Mouse (Mus musculus): ENCODE measurements around the gene Fzr1.

Fzr1 gene

DNA sequence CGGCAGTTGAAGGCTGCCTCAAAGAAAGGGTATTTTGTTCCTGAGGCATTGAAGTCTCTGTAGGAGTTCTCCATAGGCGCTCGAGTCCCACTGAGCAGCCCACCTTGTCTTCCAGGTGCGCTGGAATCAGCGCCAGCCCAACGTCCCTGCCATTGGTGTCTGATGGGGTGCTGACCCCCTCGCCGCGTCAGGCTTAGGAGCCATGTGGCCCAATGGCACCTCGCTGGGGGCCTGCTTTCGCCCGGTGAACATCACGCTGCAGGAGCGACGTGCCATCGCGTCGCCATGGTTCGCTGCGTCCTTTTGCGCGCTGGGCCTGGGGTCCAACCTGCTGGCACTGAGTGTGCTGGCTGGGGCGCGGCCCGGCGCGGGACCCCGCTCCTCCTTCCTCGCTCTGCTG lies 46.0 kb downstream of the Fzr1 start:
- no peaks in the 10 kb centered on the region for H3K9me3 ChIP-seq (ENCODE audit: low read length)
- peak overlapping the region; percentile 76 for H3K4me3 ChIP-seq (replicated peaks; ENCODE audit: low read length)
- H3K27me3 ChIP-seq (ENCODE audit: insufficient read depth, low read length): peaks cover 52% of the 10 kb centered on the region
- H3K36me3 ChIP-seq (ENCODE audit: insufficient read depth, low read length): peaks cover 8% of the 10 kb centered on the region
- peaks cover 73% of the 10 kb centered on the region for H3K4me1 ChIP-seq (replicated peaks; ENCODE audit: low read depth, low read length)
- TF ChIP-seq NANOG (IDR thresholded peaks at IDR 0.05; ENCODE audit: borderline replicate concordance, low read length) (no peak), POU5F1 (IDR thresholded peaks at IDR 0.05; ENCODE audit: borderline replicate concordance, low read length) (no peak), CTCF (conservative IDR thresholded peaks at IDR 0.05; ENCODE audit: low read length) (no peak)

DNA sequence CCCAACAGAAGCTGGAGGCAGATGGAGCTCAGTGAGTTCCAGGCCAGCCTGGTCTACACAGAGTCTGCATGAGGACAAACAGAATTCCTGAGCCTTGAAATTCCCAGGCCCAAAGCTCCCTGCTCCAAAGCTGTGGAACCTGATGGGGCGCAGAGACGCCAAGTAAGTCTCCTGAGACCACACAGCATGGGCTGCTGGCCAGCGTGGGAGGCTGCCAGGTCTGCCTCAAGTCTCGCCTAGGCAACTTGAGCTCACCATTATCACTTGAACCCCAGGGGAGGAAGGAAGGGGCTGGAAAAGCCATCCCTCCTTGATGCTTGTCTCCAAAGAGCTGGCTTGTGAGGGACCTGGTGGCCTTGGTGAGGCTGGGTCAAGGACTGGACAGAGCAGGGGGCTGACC lies 48.3 kb downstream of the Fzr1 start:
- TF ChIP-seq NANOG (IDR thresholded peaks at IDR 0.05; ENCODE audit: borderline replicate concordance, low read length) (no peak), POU5F1 (IDR thresholded peaks at IDR 0.05; ENCODE audit: borderline replicate concordance, low read length) (no peak), CTCF (conservative IDR thresholded peaks at IDR 0.05; ENCODE audit: low read length) (no peak)
- peaks cover 31% of the 10 kb centered on the region for H3K36me3 ChIP-seq (ENCODE audit: insufficient read depth, low read length)
- H3K9me3 ChIP-seq (ENCODE audit: low read length): no peaks in the 10 kb centered on the region
- peak overlapping the region; percentile 32 for H3K4me3 ChIP-seq (replicated peaks; ENCODE audit: low read length)
- H3K27me3 ChIP-seq (ENCODE audit: insufficient read depth, low read length): peaks cover 40% of the 10 kb centered on the region
- H3K4me1 ChIP-seq (replicated peaks; ENCODE audit: low read depth, low read length): peaks cover 79% of the 10 kb centered on the region

DNA sequence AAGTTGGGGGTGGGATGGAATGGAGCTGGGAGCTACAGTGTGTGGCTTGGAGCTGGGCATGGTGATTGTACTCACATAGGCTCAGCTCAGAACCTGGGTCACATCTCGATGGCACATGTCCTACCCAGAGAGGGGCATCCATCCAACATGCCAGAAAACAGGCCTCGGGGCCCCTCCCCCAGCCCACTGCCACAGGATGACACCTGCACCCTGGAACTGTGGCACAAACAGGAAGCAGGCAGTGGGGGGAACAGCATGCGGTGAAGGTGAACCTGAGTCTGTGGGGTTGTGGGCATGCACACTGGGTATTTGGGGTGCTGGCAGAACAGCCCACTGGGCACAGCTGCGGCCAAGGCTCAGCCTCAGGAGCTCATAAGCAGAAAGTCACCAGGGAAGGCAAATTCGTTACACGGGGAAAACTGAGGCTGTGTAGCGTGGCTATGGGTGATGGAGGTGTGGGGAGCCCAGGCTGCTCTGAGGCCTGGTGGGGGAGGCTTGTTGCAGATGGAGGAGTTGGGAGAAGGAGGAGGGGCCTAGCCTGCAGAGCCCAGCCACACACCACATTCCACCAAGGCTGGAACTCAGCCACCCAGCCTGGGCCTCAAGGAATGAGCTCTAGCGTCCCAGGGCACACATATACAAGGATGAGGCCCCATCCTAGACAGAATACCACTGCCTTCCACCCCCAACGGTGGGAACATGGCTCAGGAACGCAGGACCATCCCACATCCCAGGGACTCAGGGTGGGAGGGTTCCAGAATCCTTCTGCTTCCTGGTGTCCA lies 48.9 kb downstream of the Fzr1 start:
- TF ChIP-seq POU5F1 (IDR thresholded peaks at IDR 0.05; ENCODE audit: borderline replicate concordance, low read length) (no peak), CTCF (conservative IDR thresholded peaks at IDR 0.05; ENCODE audit: low read length) (no peak), NANOG (IDR thresholded peaks at IDR 0.05; ENCODE audit: borderline replicate concordance, low read length) (no peak)

DNA sequence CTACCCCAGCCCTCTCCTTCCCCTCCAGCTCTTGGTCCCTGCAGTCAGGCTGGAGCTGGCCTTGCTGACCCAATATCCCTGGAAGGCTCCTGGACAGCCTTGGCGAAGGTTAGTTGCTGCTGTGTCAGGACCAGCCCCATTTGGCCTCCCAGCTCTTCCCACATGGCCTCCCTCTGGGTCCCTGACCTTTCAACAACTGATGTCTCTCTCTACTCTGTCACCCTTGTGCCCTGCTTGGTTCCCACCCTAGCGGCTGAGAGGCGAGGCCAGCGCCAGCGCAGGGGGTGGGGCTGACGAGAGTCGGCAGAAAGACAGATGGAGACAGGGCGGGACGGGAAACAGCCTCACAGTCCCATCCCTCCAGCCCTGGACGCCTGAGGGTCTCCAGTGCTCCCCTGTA lies 49.9 kb downstream of the Fzr1 start, which contains the start of gene Tbxa2r:
Gene Tbxa2r, plus strand, starts transcription at position 346 of the 400 bp plus-strand sequence.
- peaks cover 47% of the 10 kb centered on the region for H3K36me3 ChIP-seq (ENCODE audit: insufficient read depth, low read length)
- peaks cover 29% of the 10 kb centered on the region for H3K27me3 ChIP-seq (ENCODE audit: insufficient read depth, low read length)
- peak within 1 kb of the TSS; percentile 32 for H3K4me3 ChIP-seq (replicated peaks; ENCODE audit: low read length)
- peaks cover 87% of the 10 kb centered on the region for H3K4me1 ChIP-seq (replicated peaks; ENCODE audit: low read depth, low read length)
- H3K9me3 ChIP-seq (ENCODE audit: low read length): no peaks in the 10 kb centered on the region
- no peak for TF ChIP-seq POU5F1 (IDR thresholded peaks at IDR 0.05; ENCODE audit: borderline replicate concordance, low read length)
- no peak for TF ChIP-seq CTCF (conservative IDR thresholded peaks at IDR 0.05; ENCODE audit: low read length)
- no peak for TF ChIP-seq NANOG (IDR thresholded peaks at IDR 0.05; ENCODE audit: borderline replicate concordance, low read length)

More for the DNA sequence above, 48.9 kb downstream of the Fzr1 start:
- peaks cover 35% of the 10 kb centered on the region for H3K27me3 ChIP-seq (ENCODE audit: insufficient read depth, low read length)
- H3K4me1 ChIP-seq (replicated peaks; ENCODE audit: low read depth, low read length): peaks cover 79% of the 10 kb centered on the region
- no peaks in the 10 kb centered on the region for H3K9me3 ChIP-seq (ENCODE audit: low read length)
- peak overlapping the region; percentile 32 for H3K4me3 ChIP-seq (replicated peaks; ENCODE audit: low read length)
- H3K36me3 ChIP-seq (ENCODE audit: insufficient read depth, low read length): peaks cover 37% of the 10 kb centered on the region

DNA sequence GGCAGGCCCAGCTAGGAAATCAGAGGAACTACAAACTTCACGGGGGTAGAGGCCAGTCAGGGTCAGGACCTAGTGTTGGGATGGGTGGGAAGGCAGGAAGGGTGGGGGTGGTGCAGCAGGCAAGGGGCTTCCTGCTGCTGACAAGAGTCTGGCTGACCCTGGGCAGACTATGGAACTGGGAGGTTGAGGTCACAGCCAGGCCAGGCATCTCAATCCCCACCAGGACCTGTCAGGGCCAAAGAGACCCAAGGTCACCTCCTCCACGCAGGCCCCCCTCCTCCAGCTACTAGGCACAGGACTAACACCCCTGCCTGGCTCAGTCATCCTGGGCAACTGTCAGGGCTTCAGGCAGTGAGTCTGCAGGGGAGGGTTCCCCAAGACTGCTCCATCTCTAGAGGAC lies 50.4 kb downstream of the Fzr1 start:
- TF ChIP-seq CTCF (conservative IDR thresholded peaks at IDR 0.05; ENCODE audit: low read length) (no peak), POU5F1 (IDR thresholded peaks at IDR 0.05; ENCODE audit: borderline replicate concordance, low read length) (no peak), NANOG (IDR thresholded peaks at IDR 0.05; ENCODE audit: borderline replicate concordance, low read length) (no peak)
- H3K9me3 ChIP-seq (ENCODE audit: low read length): no peaks in the 10 kb centered on the region
- 0 out of 2 replicates have a peak overlapping the region, but pooled peaks have one; percentile 17 for H3K4me3 ChIP-seq (replicated peaks; ENCODE audit: low read length)
- H3K36me3 ChIP-seq (ENCODE audit: insufficient read depth, low read length): peaks cover 52% of the 10 kb centered on the region
- peaks cover 90% of the 10 kb centered on the region for H3K4me1 ChIP-seq (replicated peaks; ENCODE audit: low read depth, low read length)
- peaks cover 24% of the 10 kb centered on the region for H3K27me3 ChIP-seq (ENCODE audit: insufficient read depth, low read length)

DNA sequence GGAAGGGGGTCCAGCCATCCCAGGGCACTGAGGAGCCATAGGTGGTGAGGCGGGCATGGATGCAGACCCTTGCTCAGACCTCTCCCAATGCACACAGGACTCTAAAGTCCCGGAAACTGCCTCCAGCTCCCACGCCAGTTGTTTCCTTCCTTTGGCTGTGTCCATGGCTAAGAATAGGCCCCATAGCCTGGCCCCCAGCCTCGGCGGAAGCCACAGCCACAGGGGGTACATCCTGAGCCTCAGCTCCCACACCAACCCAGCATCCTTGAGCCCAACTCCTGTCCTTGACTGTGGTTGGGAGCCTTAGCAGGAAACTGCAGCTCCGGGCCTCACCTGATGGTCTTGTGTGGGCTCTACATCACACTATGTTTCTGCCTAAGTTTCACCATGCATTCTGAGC lies 51.5 kb downstream of the Fzr1 start:
- peak overlapping the region; percentile 29; the same call in 1 of the 2 replicates for H3K4me3 ChIP-seq (replicated peaks; ENCODE audit: low read length)
- H3K36me3 ChIP-seq (ENCODE audit: insufficient read depth, low read length): peaks cover 61% of the 10 kb centered on the region
- H3K4me1 ChIP-seq (replicated peaks; ENCODE audit: low read depth, low read length): peaks cover 90% of the 10 kb centered on the region
- no peaks in the 10 kb centered on the region for H3K9me3 ChIP-seq (ENCODE audit: low read length)
- H3K27me3 ChIP-seq (ENCODE audit: insufficient read depth, low read length): peaks cover 13% of the 10 kb centered on the region
- TF ChIP-seq CTCF (conservative IDR thresholded peaks at IDR 0.05; ENCODE audit: low read length) (no peak), NANOG (IDR thresholded peaks at IDR 0.05; ENCODE audit: borderline replicate concordance, low read length) (no peak), POU5F1 (IDR thresholded peaks at IDR 0.05; ENCODE audit: borderline replicate concordance, low read length) (no peak)

DNA sequence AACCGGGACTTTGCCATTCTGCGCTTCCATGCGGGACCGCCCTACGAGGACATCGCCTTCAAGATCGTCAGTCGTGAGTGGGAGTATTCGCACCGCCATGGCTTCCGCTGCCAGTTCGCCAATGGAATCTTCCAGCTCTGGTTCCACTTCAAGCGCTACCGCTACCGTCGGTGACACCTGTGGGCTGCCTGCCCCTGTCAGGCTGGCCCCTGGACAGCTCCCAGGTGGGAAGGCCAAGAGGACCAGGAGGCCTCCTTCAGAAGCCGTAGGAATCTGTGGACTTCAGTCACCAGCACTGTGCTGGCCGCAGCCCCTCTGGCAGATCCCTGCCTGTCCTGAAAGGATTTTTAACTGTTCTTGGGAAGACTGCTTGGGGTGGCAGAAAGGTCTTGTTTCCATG lies 52.5 kb downstream of the Fzr1 start:
- Histone ChIP-seq H3K4me1 (replicated peaks; ENCODE audit: low read depth, low read length) (peaks cover 89% of the 10 kb centered on the region), H3K27me3 (ENCODE audit: insufficient read depth, low read length) (peaks cover 8% of the 10 kb centered on the region; the same call in 1 of the 2 replicates), H3K4me3 (replicated peaks; ENCODE audit: low read length) (peak overlapping the region; percentile 51), H3K9me3 (ENCODE audit: low read length) (no peaks in the 10 kb centered on the region), H3K36me3 (ENCODE audit: insufficient read depth, low read length) (peaks cover 61% of the 10 kb centered on the region)
- no peak for TF ChIP-seq POU5F1 (IDR thresholded peaks at IDR 0.05; ENCODE audit: borderline replicate concordance, low read length)
- TF ChIP-seq NANOG (IDR thresholded peaks at IDR 0.05; ENCODE audit: borderline replicate concordance, low read length): no peak
- no peak for TF ChIP-seq CTCF (conservative IDR thresholded peaks at IDR 0.05; ENCODE audit: low read length)

DNA sequence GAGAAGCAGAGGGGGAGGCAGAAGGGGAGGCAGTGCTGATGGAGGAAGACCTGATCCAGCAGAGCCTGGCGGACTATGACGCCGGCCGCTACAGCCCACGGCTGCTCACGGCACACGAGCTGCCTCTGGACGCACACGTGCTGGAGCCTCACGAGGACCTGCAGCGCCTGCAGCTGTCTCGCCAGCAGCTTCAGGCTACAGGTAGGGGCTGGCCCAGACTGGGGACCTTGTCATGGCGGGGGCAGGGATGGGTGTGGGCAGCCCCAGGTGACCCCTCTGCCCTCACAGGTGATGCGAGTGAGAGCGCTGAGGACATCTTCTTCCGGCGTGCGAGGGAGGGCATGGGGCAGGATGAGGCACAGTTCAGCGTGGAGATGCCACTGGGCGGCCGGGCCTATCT lies 53.1 kb downstream of the Fzr1 start:
- H3K4me3 ChIP-seq (replicated peaks; ENCODE audit: low read length): peak overlapping the region; percentile 51
- peaks cover 61% of the 10 kb centered on the region for H3K36me3 ChIP-seq (ENCODE audit: insufficient read depth, low read length)
- peaks cover 85% of the 10 kb centered on the region for H3K4me1 ChIP-seq (replicated peaks; ENCODE audit: low read depth, low read length)
- TF ChIP-seq CTCF (conservative IDR thresholded peaks at IDR 0.05; ENCODE audit: low read length) (no peak), POU5F1 (IDR thresholded peaks at IDR 0.05; ENCODE audit: borderline replicate concordance, low read length) (no peak), NANOG (IDR thresholded peaks at IDR 0.05; ENCODE audit: borderline replicate concordance, low read length) (no peak)
- 0 out of 2 replicates have a peak, but pooled peaks cover 3% of the 10 kb centered on the region for H3K27me3 ChIP-seq (ENCODE audit: insufficient read depth, low read length)
- H3K9me3 ChIP-seq (ENCODE audit: low read length): no peaks in the 10 kb centered on the region
